Mouse (Mus musculus) megakaryocyte, embryonic 14.5 days (primary cell): ENCODE data around the gene Mbd3.

ENCODE experiments used
- FLI1 ChIP-seq: IDR thresholded peaks from 2 replicates; pipeline ENCODE4 v1.6.1; 2012; ENCODE audit warnings: low read length, inconsistent platforms, mixed read lengths
- GATA1 ChIP-seq: IDR thresholded peaks from 3 replicates; pipeline ENCODE4 v1.6.1; 2012; ENCODE audit warnings: mixed read lengths, low read length, inconsistent platforms, borderline replicate concordance

GRCm38 (mm10) chr10:80437973-80438372, 38.6 kb upstream of the Mbd3 start:
- TF ChIP-seq GATA1 (no peak), FLI1 (no peak)
